18 mouse cellular contexts compared by ENCODE assay signal in the genomic region with DNA sequence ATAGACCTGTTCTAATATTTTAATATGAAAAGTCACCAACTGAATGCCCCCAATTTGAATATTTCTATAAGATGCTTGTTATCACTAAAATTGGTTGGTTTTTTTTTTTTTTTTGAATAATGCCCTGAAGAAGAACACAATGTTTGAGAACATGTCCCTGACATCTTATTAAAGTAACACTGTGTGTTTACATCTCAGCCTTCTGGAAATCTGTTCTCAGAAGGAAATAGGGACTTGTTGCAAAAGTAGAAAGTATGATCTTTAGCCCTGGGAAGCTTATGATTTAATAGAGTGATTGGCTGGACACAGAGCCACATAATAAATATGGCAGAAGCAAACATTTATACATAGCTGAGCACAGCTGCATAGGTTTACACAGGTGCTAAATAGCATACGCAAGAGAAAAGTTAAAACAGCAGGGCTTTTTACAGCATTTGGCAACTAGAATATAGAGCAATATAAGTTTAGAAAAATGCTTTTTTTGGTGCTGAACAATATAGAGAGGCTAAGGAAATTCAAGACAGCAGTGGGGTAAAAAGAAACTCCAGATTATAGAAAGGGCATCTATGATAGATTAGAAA. TPM values are rescaled to one million over a fixed set of nuclear protein-coding genes. Genes with fewer than 3 reads are reported as not detected.
DNase-seq lines count a peak whose midpoint lies in the region; ATAC-seq lines count a peak whose summit lies in the region.
"Had no signal": no experiment of that assay in that cellular context is flagged by ENCODE, and none has a peak within 500 bp of the region (broad histone marks: within the 10 kb centered on the region; RNA-seq: fewer than 3 reads in every experiment).

No protein-coding gene starts in this region.

- no peaks in the 10 kb centered on the region for H3K27me3 ChIP-seq in intestine, embryonic 14.5 days (replicated peaks; ENCODE audit: control insufficient read depth, insufficient read depth, low read length)
- H3K27me3 ChIP-seq in intestine, embryonic 15.5 days (replicated peaks) = no peaks in the 10 kb centered on the region
- no peaks in the 10 kb centered on the region for H3K27me3 ChIP-seq in lung, embryonic 16.5 days (ENCODE audit: control insufficient read depth, insufficient read depth, low read depth, low read length)
- H3K27me3 ChIP-seq in limb, embryonic 15.5 days = no peaks in the 10 kb centered on the region
- H3K27me3 ChIP-seq: liver, embryonic 13.5 days; megakaryocyte, embryonic 14.5 days; midbrain, embryonic 13.5 days had no signal

- DNase-seq in intestine, embryonic 14.5 days (ENCODE audit: low spot score) = no peak
- DNase-seq in lung, postnatal 4 days = no peak
- DNase-seq in kidney, postnatal 4 days = no peak
- DNase-seq in frontal cortex, adult 2 months (ENCODE audit: extremely low spot score in 1 of 2, low spot score in 1 of 2) = no peak
- DNase-seq: adrenal gland, adult 8-10 months; cerebellum, adult 2 months; gastrocnemius, postnatal 25 days; kidney, adult 2 months; liver, embryonic 13.5 days; lung, adult 2 months; thymus, postnatal 25 days had no signal

- 55% methylated on average over 1 of the region's 1 CpGs for WGBS in intestine, embryonic 14.5 days
- WGBS in intestine, embryonic 15.5 days = 49% methylated on average over 1 of the region's 1 CpGs
- WGBS in lung, embryonic 16.5 days = 51% methylated on average over 1 of the region's 1 CpGs
- WGBS in limb, embryonic 15.5 days = 38% methylated on average over 1 of the region's 1 CpGs

- ATAC-seq in intestine, embryonic 14.5 days (replicated peaks; ENCODE audit: low FRiP score, low TSS enrichment, low read depth) = no peak
- no peak for ATAC-seq in intestine, embryonic 15.5 days
- ATAC-seq in lung, embryonic 16.5 days (ENCODE audit: low read depth) = 0 out of 2 replicates have a peak, but pooled peaks have one; percentile 15
- ATAC-seq in limb, embryonic 15.5 days (ENCODE audit: insufficient number of reproducible peaks, low FRiP score, low TSS enrichment, low read depth) = peak; percentile 45; the same call in 1 of the 2 replicates
- ATAC-seq: midbrain, embryonic 13.5 days had no signal

- H3K36me3 ChIP-seq in intestine, embryonic 14.5 days (ENCODE audit: control insufficient read depth, insufficient read depth, low read length) = no peaks in the 10 kb centered on the region
- no peaks in the 10 kb centered on the region for H3K36me3 ChIP-seq in intestine, embryonic 15.5 days
- H3K36me3 ChIP-seq in lung, embryonic 16.5 days (ENCODE audit: control insufficient read depth, insufficient read depth, low read length) = no peaks in the 10 kb centered on the region
- no peaks in the 10 kb centered on the region for H3K36me3 ChIP-seq in limb, embryonic 15.5 days
- H3K36me3 ChIP-seq: forebrain, embryonic 10.5 days; liver, embryonic 13.5 days; midbrain, embryonic 13.5 days had no signal

- no peaks in the 10 kb centered on the region for H3K9me3 ChIP-seq in intestine, embryonic 14.5 days (ENCODE audit: control insufficient read depth, low read length)
- no peaks in the 10 kb centered on the region for H3K9me3 ChIP-seq in intestine, embryonic 15.5 days
- no peaks in the 10 kb centered on the region for H3K9me3 ChIP-seq in lung, embryonic 16.5 days (ENCODE audit: control insufficient read depth, low read length)
- H3K9me3 ChIP-seq in limb, embryonic 15.5 days = no peaks in the 10 kb centered on the region
- H3K9me3 ChIP-seq: forebrain, embryonic 10.5 days; liver, embryonic 13.5 days; megakaryocyte, embryonic 14.5 days; midbrain, embryonic 13.5 days had no signal

- no peak overlapping the region for H3K9ac ChIP-seq in intestine, embryonic 14.5 days (ENCODE audit: low read length)
- no peak overlapping the region for H3K9ac ChIP-seq in intestine, embryonic 15.5 days
- H3K9ac ChIP-seq in lung, embryonic 16.5 days (ENCODE audit: low read length) = no peak overlapping the region
- no peak overlapping the region for H3K9ac ChIP-seq in limb, embryonic 15.5 days
- H3K9ac ChIP-seq: liver, embryonic 13.5 days; midbrain, embryonic 13.5 days had no signal

- H3K4me2 ChIP-seq in intestine, embryonic 14.5 days (ENCODE audit: low read length) = no peak overlapping the region
- no peak overlapping the region for H3K4me2 ChIP-seq in intestine, embryonic 15.5 days (replicated peaks)
- H3K4me2 ChIP-seq in lung, embryonic 16.5 days (ENCODE audit: low read depth, low read length) = no peak overlapping the region
- no peak overlapping the region for H3K4me2 ChIP-seq in limb, embryonic 15.5 days
- H3K4me2 ChIP-seq: liver, embryonic 13.5 days; midbrain, embryonic 13.5 days had no signal

- no peak overlapping the region for H3K4me3 ChIP-seq in intestine, embryonic 14.5 days (ENCODE audit: low read depth, low read length)
- H3K4me3 ChIP-seq in intestine, embryonic 15.5 days (replicated peaks) = no peak overlapping the region
- no peak overlapping the region for H3K4me3 ChIP-seq in lung, embryonic 16.5 days (ENCODE audit: low read length)
- no peak overlapping the region for H3K4me3 ChIP-seq in limb, embryonic 15.5 days
- H3K4me3 ChIP-seq: forebrain, embryonic 10.5 days; liver, embryonic 13.5 days; megakaryocyte, embryonic 14.5 days; midbrain, embryonic 13.5 days had no signal

- H3K4me1 ChIP-seq in intestine, embryonic 14.5 days (replicated peaks; ENCODE audit: control insufficient read depth, insufficient read depth, low read length) = peaks cover 12% of the 10 kb centered on the region
- 0 out of 2 replicates have a peak, but pooled peaks cover 2% of the 10 kb centered on the region for H3K4me1 ChIP-seq in intestine, embryonic 15.5 days (replicated peaks)
- peaks cover 12% of the 10 kb centered on the region for H3K4me1 ChIP-seq in lung, embryonic 16.5 days (replicated peaks; ENCODE audit: control insufficient read depth, insufficient read depth, low read length)
- H3K4me1 ChIP-seq in limb, embryonic 15.5 days = peaks cover 23% of the 10 kb centered on the region
- H3K4me1 ChIP-seq: forebrain, embryonic 10.5 days; liver, embryonic 13.5 days; megakaryocyte, embryonic 14.5 days; midbrain, embryonic 13.5 days had no signal

- H3K27ac ChIP-seq in intestine, embryonic 14.5 days (ENCODE audit: low read depth) = peak overlapping the region; percentile 86
- H3K27ac ChIP-seq in intestine, embryonic 15.5 days = no peak overlapping the region
- H3K27ac ChIP-seq in lung, embryonic 16.5 days (ENCODE audit: low read length) = peak overlapping the region; percentile 93
- H3K27ac ChIP-seq in limb, embryonic 15.5 days = peak overlapping the region; percentile 62; the same call in 1 of the 2 replicates
- H3K27ac ChIP-seq: forebrain, embryonic 10.5 days; hindbrain, postnatal 0 days; liver, embryonic 13.5 days; midbrain, embryonic 13.5 days had no signal

RNA-seq across cellular contexts. Expression of a gene that starts 56.1 kb away (rescaled TPM):
- 69.6 and 70.2 TPM in 2 replicates for polyA plus RNA-seq in intestine, embryonic 14.5 days (2014; fragmentation: Nextera tagmentation; extraction: Ambion mirVana)
- polyA plus RNA-seq in intestine, embryonic 15.5 days (2015; fragmentation: Nextera tagmentation; extraction: Ambion mirVana) = 53.6 and 53.8 TPM in 2 replicates
- 127 and 131 TPM in 2 replicates for polyA plus RNA-seq in lung, embryonic 16.5 days (2015; fragmentation: Nextera tagmentation; extraction: Ambion mirVana)
- polyA plus RNA-seq in limb, embryonic 15.5 days (2015; fragmentation: Nextera tagmentation; extraction: Ambion mirVana) = 83.9 and 85.8 TPM in 2 replicates
- 5.6 and 7.6 TPM in 2 replicates for polyA plus RNA-seq in frontal cortex, adult 2 months (2012; rRNA removed)

Comparison
In these comparisons a context has a peak if more than half of its experiments do, and no peak if none do; other contexts are left out.
1. ATAC-seq: peak in lung, embryonic 16.5 days (single experiment) and limb, embryonic 15.5 days (single experiment); none in intestine, embryonic 14.5 days (single experiment) and intestine, embryonic 15.5 days (single experiment).